Mouse (Mus musculus) embryonic fibroblast, embryonic 13.5 days (primary cell): ENCODE results near the gene Setd2. TPM values are rescaled to one million over a fixed set of nuclear protein-coding genes. Genes with fewer than 3 reads are reported as not detected.

Experiments
- H3K27ac ChIP-seq: 2 replicates; pipeline ENCODE4 v1.5.1; 2012; ENCODE audit warnings: low read length, control low read depth, inconsistent platforms; ENCODE audit not compliant: insufficient read depth
- H3K4me1 ChIP-seq: 2 replicates; pipeline ENCODE4 v1.6.1; 2011; ENCODE audit warnings: low read length; ENCODE audit not compliant: control insufficient read depth, insufficient read depth
- H3K4me3 ChIP-seq: 2 replicates; pipeline ENCODE4 v1.5.1; 2011; ENCODE audit warnings: mild to moderate bottlenecking, control low read depth, low read length; ENCODE audit not compliant: insufficient read depth
- CTCF ChIP-seq: IDR thresholded peaks from 2 replicates; pipeline ENCODE4 v1.5.1; 2011; ENCODE audit warnings: mild to moderate bottlenecking, control low read depth, low read length, moderate library complexity, borderline replicate concordance; ENCODE audit not compliant: insufficient read depth
- POLR2A ChIP-seq: IDR thresholded peaks from 2 replicates; pipeline ENCODE4 v1.6.1; 2011; ENCODE audit warnings: low read depth, mild to moderate bottlenecking, control low read depth, low read length, moderate library complexity
- polyA plus RNA-seq: library from polyadenylated mRNA; stranded (reverse); fragments of >200 nt; gene quantifications from 2 replicates; pipeline ENCODE4 v1.2.4, GENCODE M21; 2011; ENCODE audit warnings: low read depth; ENCODE audit not compliant: missing spikeins, insufficient read length

Gene Setd2
- polyA plus RNA-seq, 1 experiment = 65.7 TPM

DNA sequence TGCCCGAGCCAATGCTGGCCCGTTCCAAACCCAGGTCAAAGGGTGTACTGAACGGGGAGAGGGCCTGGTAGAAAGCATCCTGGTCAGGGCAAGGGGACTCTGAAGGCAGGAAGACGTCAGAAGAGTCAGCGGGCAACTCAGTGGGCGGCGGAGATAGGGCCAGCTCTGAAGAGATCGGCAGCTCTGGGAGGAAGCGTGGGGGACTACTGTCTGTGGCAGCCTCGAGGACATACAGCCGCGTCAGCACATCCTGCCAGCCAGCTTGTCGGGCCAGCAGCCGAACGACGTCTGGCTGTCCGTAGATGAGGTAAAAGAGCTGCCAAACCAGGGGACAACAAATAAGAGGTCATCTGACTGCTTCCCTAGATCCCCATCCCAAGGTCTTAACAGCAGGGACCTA is 101.5 kb downstream of the Setd2 start:
- no peaks in the 10 kb centered on the region for H3K4me1 ChIP-seq
- TF ChIP-seq POLR2A (no peak), CTCF (no peak)
- H3K4me3 ChIP-seq = no peak overlapping the region
- H3K27ac ChIP-seq = no peak overlapping the region

DNA sequence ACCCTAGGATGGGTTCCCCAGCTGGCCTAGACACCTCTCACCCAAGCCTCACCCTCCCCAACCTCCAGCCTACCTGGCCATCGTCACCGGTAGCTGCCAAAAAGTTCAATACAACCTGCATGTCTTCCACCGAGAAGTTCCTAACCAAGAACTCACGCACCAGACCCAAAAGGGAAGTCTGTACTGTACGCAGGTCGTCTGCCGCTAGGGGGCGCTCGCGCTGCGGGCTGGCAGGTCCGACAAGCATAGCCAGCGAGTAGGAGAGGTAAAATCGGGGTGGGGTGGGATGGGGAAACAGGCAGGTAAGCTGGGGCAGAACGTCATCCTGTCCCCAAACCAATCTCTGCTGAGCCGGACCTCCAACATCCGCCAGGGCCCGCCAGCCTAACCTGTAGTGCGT is 102.8 kb downstream of the Setd2 start:
- no peak for TF ChIP-seq POLR2A
- peak; percentile 95 for TF ChIP-seq CTCF
- Histone ChIP-seq H3K27ac (no peak overlapping the region), H3K4me1 (no peaks in the 10 kb centered on the region), H3K4me3 (no peak overlapping the region)

DNA sequence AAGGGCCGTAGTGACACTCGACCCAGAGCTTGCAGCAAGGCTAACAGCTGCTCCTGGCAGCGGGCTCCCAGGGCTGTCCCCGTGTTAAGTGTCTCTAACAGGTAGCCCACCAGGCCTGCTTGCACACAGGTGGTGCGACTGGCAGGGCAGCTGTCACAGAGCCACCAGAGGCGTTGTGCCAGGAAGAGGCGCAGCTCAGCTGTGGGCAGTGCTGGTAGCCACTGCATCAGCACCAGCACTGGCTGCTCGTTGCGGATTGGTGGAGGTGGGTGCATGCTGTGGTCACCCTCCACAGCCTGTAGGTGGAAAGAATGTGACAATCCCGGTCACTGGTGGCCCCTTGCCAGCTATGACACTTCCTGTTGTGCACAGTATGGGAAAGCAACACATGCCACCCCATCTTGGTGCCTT is 106.2 kb downstream of the Setd2 start:
- TF ChIP-seq POLR2A (no peak), CTCF (no peak)
- no peak overlapping the region for H3K4me3 ChIP-seq
- no peaks in the 10 kb centered on the region for H3K4me1 ChIP-seq
- no peak overlapping the region for H3K27ac ChIP-seq

DNA sequence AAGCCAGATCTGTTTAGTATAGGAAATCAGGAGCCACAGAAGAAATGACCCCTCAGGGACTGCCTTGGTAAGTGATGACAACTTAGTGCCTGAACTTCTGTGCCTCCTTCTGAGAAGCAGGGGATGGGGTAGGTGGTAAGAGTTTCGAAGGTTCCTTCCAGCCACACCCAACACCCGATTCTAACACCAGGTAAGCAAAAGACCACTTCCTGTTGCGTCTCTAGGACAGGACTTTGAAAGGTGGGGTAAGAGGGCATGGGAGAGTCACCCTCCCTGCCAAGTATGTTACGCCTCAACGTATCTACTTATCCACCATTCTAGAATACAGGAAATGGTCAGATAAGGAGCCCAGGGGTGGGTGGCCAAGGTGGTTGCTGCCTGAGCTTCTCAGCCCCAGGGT is 108.6 kb downstream of the Setd2 start:
- Histone ChIP-seq H3K4me1 (no peaks in the 10 kb centered on the region), H3K27ac (no peak overlapping the region)
- TF ChIP-seq POLR2A (no peak), CTCF (no peak)

GRCm38 (mm10) chr9:110642812-110643524 is 110.6 kb downstream of the Setd2 start:
- H3K27ac ChIP-seq = no peak overlapping the region
- H3K4me3 ChIP-seq = no peak overlapping the region
- TF ChIP-seq POLR2A (no peak), CTCF (no peak)
- no peaks in the 10 kb centered on the region for H3K4me1 ChIP-seq

More for the DNA sequence above, 108.6 kb downstream of the Setd2 start:
- H3K4me3 ChIP-seq = no peak overlapping the region

GRCm38 (mm10) chr9:110643787-110644186 is 111.4 kb downstream of the Setd2 start:
- no peak for TF ChIP-seq POLR2A
- no peak for TF ChIP-seq CTCF
- Histone ChIP-seq H3K4me3 (no peak overlapping the region), H3K27ac (no peak overlapping the region), H3K4me1 (no peaks in the 10 kb centered on the region)

DNA sequence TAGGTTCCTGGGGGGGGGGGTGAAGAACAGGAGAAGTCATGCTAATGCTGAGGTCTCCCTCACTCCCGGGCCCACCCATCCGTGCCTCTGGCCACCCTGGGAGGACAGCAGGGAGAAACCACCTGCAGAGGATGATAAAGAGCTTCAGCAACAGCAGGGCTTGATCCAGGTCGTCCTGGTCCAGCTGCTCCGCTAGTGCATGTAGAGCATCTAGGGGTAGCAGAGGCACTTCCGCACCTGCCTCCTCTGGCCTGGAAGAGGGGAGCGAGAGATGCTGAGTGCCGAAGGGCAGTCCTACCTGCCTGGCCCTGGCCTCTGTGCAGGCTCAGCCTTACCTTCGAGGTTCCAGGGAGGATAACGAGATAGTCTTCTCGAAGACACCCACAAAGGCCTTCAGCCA is 111.9 kb downstream of the Setd2 start:
- TF ChIP-seq CTCF (no peak), POLR2A (no peak)
- no peaks in the 10 kb centered on the region for H3K4me1 ChIP-seq
- no peak overlapping the region for H3K27ac ChIP-seq
- H3K4me3 ChIP-seq = no peak overlapping the region

DNA sequence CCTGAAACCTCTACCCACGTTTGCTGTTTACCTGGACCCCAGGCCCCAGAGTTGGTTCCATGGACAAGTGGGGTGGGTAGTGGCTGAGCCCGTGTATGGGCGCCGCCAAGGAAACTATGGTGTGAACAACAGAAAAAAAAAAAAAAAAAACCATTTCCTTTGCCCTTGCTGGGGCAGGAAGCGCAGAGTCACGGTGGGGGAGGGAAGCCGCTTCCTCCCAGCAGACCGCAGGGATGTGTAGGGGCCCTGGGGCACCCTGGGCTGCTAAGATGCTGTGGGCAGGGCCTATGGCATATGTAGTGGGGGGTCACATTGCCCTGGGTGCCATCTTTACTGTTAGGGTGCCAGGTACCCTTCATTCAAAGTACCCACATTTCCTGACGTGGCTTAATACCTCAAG is 112.8 kb downstream of the Setd2 start:
- no peak overlapping the region for H3K27ac ChIP-seq
- no peak overlapping the region for H3K4me3 ChIP-seq
- H3K4me1 ChIP-seq = no peaks in the 10 kb centered on the region
- TF ChIP-seq POLR2A (no peak), CTCF (no peak)

DNA sequence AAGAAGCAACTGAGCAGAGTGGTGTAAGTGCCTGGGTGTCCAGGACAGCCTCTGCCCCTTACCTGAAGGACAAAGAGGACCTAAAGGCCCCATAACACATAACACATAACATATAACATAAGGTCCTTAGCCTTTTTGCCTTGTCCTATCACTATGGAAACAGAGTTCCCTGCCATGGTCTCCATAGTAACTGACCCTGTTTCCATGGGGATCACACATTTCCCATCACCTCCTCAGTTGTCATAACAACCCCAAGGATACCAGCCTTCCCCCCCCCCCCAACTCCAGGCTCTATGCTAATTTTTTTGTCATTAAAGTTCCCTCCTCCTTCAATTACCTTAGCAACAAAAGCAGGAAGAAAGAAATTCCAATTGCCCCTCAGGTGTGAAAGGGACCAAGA is 117.4 kb downstream of the Setd2 start:
- no peak overlapping the region for H3K4me3 ChIP-seq
- TF ChIP-seq POLR2A (no peak), CTCF (no peak)
- no peak overlapping the region for H3K27ac ChIP-seq
- H3K4me1 ChIP-seq = no peaks in the 10 kb centered on the region; the same call in 1 of the 2 replicates

- no peak overlapping the region for H3K27ac ChIP-seq
- H3K4me3 ChIP-seq = no peak overlapping the region
- no peaks in the 10 kb centered on the region; the same call in 1 of the 2 replicates for H3K4me1 ChIP-seq
- no peak for TF ChIP-seq CTCF
- no peak for TF ChIP-seq POLR2A
Observed at GRCm38 (mm10) chr9:110651931-110652722, 119.7 kb downstream of the Setd2 start.
